Mouse (Mus musculus) kidney, adult 11 months (tissue): Measurements from ENCODE around the gene Scp2.
"Not testable (repeated sequence)": the region's sequence is repeated elsewhere in the genome, so short reads cannot be mapped to it uniquely, and the experiment has no call there.

ENCODE experiments used
- DNase-seq: peaks from one replicate; pipeline ENCODE4 v3.0.0; 2022

Gene Scp2

DNA sequence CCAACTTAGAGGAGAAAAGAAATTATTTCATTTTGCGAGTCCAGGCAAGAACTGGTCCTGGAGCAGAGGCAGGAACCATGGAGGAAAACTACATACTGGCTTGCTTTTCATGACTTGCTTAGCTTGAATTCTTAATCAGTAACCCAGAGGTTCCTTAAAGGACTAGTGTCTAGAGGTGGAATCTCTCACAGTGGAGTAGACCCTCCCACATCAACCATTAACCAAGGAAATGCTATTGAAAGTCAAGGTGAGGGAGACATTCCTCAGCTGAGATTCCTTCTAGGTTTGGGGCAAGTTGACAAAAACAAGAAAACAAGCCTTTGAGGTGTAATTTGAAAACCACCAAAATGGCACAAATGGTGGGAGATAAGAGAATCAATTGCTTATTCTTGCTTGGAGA is at the start of gene Scp2:
Scp2 (minus strand) TSS at position 119 of the 400 bp plus-strand sequence.
- peak; percentile 30 for DNase-seq

GRCm38 (mm10) chr4:108192821-108193323 is 48.1 kb upstream of the Scp2 start:
- no peak for DNase-seq

GRCm38 (mm10) chr4:108182278-108182677 is 37.5 kb upstream of the Scp2 start:
- no peak for DNase-seq

DNA sequence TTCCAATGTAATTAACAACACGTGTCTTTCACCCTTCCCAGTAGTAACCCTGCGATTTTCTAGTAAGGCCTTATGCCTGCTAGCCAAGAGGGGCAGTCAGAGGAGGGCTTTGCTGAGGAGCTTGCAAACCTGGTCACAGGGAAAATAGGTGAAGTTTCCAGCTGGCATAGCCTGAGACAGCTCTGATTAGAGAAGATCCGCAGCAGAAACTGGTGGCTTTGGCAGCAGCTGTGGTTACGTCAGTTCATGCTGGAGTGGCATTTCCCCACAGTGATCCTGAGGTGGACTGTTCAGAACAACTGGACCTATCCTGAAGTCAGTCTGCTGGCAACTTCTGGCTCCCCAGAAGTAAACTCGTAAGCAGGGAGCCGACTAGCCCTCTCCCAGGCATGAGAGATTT is 23.3 kb upstream of the Scp2 start:
- DNase-seq: no peak

DNA sequence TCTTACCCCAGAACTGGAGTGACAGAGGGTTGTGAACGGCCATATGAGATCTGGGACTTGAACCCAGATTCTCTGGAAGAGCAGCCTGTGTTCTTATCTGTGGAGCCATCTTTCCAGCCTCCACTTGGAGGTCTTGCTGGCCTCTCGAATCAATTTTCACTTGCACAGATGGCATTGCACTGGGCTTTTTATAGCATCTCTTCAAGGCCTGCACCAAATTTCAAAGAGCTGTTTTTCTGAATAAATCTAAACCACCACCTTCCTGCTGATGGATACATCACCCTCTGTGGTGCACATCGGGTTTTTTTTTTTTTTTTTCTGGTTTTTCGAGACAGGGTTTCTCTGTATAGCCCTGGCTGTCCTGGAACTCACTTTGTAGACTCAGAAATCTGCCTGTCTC is 22.1 kb upstream of the Scp2 start:
- no peak for DNase-seq

GRCm38 (mm10) chr4:108165152-108165895 is 20.5 kb upstream of the Scp2 start, which contains the start of gene Echdc2:
TSS of gene Echdc2 (plus strand) at chr4:108165437.
- DNase-seq: peak; percentile 49

- DNase-seq: no peak
Observed at GRCm38 (mm10) chr4:108163291-108163690, 18.5 kb upstream of the Scp2 start.

GRCm38 (mm10) chr4:108161936-108162335 is 17.1 kb upstream of the Scp2 start:
- DNase-seq: peak; percentile 54

DNA sequence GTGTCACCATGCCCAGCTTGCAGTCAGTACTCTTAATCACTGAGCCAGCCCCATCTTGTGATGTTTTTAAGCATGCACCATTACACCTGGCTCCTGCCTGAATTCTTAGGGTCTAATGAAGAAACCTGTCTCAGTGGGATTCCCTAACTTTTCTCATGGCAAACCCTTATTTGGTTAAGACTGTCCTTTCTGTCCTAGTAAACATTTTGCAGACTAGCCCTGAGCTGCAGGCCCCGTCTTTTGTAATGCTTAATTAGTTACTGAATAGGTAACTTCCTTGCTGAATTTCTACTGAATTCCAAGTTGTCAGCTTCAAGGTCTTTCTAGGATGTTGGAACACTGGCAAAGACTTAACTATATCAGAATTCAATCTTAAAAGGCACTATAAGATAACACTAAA is 10.3 kb upstream of the Scp2 start:
- peak; percentile 45 for DNase-seq

DNA sequence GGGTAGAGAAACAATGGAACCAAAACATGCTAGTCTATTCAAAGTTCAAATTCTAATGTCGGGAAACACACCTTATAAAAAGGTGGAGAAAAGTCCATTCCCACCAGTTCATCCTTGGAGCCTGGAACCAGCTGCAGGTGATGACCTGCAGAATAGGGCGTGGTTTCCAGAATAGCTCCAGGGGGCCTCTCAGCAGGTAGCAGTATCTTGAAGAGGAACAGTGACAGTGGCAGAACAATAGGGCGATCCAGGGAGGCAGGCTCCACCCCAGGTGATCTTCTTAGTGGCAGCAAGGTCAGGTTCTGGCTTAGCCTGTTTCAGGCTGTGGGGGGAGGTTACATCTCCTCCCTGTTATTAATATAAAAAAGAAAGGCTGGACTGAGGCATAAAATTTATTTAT is 756 bp upstream of the Scp2 start:
- DNase-seq: not testable (repeated sequence)

- DNase-seq: peak; percentile 60
Observed at GRCm38 (mm10) chr4:108143778-108144177, 1.0 kb downstream of the Scp2 start.

DNA sequence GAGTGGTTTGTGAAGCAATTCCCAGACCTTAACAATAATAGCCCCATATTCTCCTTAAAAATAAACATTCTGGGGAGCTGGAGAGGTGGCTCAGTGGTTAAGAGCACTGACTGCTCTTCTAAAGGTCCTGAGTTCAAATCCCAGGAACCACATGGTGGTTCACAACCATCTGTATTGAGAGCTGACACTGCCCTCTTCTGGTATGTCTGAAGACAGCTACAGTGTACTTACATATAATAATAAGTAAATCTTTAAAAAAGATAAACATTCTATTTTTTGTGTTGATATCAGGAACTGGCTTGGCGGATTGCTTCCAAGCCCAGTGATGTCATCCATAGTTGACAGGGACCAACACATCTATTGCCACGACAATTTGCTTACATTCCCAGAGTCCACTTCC is 1.6 kb downstream of the Scp2 start:
- DNase-seq: not testable (repeated sequence)

- DNase-seq: no peak
Observed at GRCm38 (mm10) chr4:108136938-108137337, 7.9 kb downstream of the Scp2 start.

DNA sequence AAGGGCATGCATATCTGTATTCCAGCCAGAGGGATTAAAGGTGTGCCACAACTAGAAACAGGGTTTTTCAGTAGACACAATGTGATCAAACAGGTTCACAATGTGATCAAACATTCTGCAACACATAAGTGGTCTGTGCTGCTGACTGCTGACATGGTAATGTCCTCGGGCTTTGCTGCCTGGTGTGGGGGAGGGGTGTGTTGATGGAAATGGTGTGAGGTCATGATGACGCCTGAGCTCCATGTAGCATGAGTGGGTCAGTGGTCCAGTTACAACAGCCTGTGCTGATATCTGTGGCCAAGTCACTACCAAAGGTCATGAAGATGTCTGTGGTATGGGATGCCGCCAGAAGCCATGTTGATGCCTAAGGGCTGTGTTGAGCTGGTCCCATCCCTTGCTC is 14.3 kb downstream of the Scp2 start:
- no peak for DNase-seq

- no peak for DNase-seq
Observed at GRCm38 (mm10) chr4:108128339-108128738, 16.5 kb downstream of the Scp2 start.

GRCm38 (mm10) chr4:108127516-108127915 is 17.3 kb downstream of the Scp2 start:
- no peak for DNase-seq

GRCm38 (mm10) chr4:108126260-108126659 is 18.5 kb downstream of the Scp2 start:
- DNase-seq: no peak

GRCm38 (mm10) chr4:108124104-108124503 is 20.7 kb downstream of the Scp2 start:
- DNase-seq: no peak

DNA sequence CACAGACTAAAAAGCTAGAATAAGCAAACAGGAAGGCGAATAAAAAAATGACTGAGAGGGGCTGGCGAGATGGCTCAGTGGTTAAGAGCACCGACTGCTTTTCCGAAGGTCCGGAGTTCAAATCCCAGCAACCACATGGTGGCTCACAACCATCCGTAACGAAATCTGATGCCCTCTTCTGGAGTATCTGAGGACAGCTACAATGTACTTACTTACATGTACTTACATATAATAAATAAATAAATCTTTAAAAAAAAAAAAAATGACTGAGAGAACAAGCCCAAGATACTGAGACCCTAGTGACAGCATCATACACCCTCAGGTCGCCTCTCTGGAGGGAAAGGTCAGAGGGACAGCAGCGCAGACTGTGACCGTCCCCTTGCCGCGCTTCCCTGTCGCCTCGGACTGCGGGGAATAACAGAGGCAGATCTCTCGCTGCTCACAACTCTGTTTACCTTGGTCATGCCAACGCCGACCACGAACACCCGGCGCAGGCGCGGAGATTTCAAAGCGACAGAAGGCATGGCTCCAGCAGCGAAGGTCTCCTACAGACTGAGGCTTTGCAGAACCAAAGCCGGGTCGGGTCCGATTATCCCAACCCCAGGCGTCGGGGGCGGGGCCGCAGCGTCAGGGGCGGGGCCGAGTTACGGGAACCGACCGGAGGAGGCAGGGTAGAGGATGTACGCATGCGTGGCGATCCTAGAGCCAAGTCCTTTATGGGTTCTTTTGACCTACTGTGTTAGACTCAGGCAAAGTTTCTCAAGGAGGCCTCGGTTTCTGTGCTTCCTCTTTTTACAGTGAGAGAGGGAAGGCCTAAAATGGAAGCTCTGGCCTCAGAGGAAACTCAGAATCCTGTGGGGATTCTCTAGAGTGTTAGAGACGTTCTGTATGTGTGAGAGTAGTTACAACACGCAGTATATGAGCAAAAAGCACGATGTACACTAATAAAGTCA is 26.6 kb downstream of the Scp2 start:
- DNase-seq: peak; percentile 87

- no peak for DNase-seq
Observed at GRCm38 (mm10) chr4:108117488-108117887, 27.3 kb downstream of the Scp2 start.

GRCm38 (mm10) chr4:108116466-108116865 is 28.3 kb downstream of the Scp2 start:
- no peak for DNase-seq

- no peak for DNase-seq
Observed at GRCm38 (mm10) chr4:108110706-108111105, 34.1 kb downstream of the Scp2 start.

- no peak for DNase-seq
Observed at GRCm38 (mm10) chr4:108109728-108110127, 35.1 kb downstream of the Scp2 start.

DNA sequence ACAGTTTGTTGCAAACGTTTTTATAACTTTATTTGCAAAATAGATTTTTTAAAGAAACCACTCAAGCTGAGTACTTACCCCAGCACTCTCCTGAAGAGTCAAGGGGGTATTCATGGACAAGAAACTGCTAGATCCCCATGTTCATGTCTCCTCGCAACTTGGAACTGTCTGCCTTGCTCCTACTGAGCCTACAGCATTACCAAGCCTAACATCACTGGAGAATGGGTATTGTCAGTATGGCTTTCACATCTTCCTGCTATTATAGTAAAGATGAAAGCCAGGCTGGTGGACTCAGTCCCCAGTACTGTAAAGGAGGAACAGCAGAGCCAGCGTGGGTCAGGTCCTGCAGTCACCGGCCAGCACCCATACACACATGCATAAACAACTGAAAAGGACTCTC is 48.5 kb downstream of the Scp2 start, which contains the start of gene Podn:
Podn (minus strand) TSS at position 101 of the 400 bp plus-strand sequence.
- no peak for DNase-seq
